Mouse (Mus musculus) thymus, adult 2 months (tissue): ENCODE results near the gene Fam53b.

Source experiments
- CTCF ChIP-seq: fragments of 200-500 bp; IDR thresholded peaks from 2 replicates; pipeline ENCODE4 v1.5.1; 2012; ENCODE audit warnings: mild to moderate bottlenecking, control low read depth, low read length, moderate library complexity, borderline replicate concordance; ENCODE audit not compliant: control insufficient read depth, poor library complexity, insufficient read depth; ENCODE audit errors: extremely low read depth
- POLR2A ChIP-seq: fragments of 200-500 bp; IDR thresholded peaks from 2 replicates; pipeline ENCODE4 v1.6.1; 2012; ENCODE audit warnings: mild to moderate bottlenecking, low read length, control low read depth, moderate library complexity; ENCODE audit not compliant: control insufficient read depth, poor library complexity, insufficient read depth; ENCODE audit errors: extremely low read depth

DNA sequence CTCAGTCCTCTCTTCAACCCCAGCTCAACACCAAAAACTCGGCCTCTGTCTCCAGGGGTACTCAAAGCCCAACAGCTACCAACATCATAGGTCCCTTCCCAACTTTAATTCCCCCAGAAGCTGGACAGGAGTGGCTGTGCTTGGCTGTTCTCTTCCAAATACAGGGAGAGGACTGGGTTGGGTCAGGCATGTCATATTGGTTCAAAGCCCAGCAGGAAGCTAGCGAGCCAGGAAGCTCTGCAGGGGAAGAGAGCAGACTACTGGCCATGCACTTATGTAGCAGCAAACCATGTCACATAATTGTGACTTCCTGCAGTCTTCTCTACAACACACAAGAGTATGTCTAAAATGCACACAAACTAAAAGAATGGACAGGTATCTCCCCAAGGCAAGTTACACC, 11.6 kb downstream of the Fam53b start:
- TF ChIP-seq CTCF (no peak), POLR2A (no peak)
